Mouse (Mus musculus) spleen, postnatal 4 days (tissue): ENCODE results near the gene Gm364.

Source experiments
- DNase-seq, 2 experiments: peaks; one replicate each; pipeline ENCODE4 v3.0.0; 2022; ENCODE audit warnings: low spot score in 2 of 2

The Gm364 gene

GRCm38 (mm10) chrX:57408769-57409168, at the start of gene Gm364:
TSS of gene Gm364 (plus strand) at chrX:57409154.
- no peak for DNase-seq

GRCm38 (mm10) chrX:57359316-57359715, 49.6 kb upstream of the Gm364 start:
- DNase-seq: no peak

GRCm38 (mm10) chrX:57364891-57365569, 43.9 kb upstream of the Gm364 start:
- peak in 1 of 2 experiments; percentile 39 for DNase-seq

GRCm38 (mm10) chrX:57372965-57373364, 36.0 kb upstream of the Gm364 start:
- DNase-seq: no peak

GRCm38 (mm10) chrX:57373543-57373942, 35.4 kb upstream of the Gm364 start:
- no peak for DNase-seq

- no peak for DNase-seq
Observed at GRCm38 (mm10) chrX:57374029-57374428, 34.9 kb upstream of the Gm364 start.

DNA sequence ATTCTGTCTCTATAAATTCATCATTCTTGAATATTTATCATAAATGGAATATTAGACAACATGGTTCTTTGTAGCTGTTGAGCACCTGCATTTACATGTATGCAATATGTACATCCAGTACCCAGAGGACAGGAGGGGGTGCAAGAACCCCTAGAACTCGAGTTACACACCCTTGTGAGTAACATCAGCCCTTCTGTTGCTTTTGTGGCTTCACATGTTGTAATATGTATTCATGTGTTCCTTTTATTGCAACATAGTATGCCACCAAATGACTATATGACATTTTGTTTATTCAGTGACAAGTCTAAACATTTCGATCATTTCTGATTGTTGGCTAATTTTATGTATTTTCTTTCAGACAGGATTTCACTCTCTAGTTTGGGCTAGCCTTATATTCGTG, 31.9 kb upstream of the Gm364 start:
- DNase-seq: no peak

- DNase-seq: no peak
Observed at GRCm38 (mm10) chrX:57378579-57378978, 30.4 kb upstream of the Gm364 start.

- no peak for DNase-seq
Observed at GRCm38 (mm10) chrX:57380915-57381314, 28.0 kb upstream of the Gm364 start.

DNA sequence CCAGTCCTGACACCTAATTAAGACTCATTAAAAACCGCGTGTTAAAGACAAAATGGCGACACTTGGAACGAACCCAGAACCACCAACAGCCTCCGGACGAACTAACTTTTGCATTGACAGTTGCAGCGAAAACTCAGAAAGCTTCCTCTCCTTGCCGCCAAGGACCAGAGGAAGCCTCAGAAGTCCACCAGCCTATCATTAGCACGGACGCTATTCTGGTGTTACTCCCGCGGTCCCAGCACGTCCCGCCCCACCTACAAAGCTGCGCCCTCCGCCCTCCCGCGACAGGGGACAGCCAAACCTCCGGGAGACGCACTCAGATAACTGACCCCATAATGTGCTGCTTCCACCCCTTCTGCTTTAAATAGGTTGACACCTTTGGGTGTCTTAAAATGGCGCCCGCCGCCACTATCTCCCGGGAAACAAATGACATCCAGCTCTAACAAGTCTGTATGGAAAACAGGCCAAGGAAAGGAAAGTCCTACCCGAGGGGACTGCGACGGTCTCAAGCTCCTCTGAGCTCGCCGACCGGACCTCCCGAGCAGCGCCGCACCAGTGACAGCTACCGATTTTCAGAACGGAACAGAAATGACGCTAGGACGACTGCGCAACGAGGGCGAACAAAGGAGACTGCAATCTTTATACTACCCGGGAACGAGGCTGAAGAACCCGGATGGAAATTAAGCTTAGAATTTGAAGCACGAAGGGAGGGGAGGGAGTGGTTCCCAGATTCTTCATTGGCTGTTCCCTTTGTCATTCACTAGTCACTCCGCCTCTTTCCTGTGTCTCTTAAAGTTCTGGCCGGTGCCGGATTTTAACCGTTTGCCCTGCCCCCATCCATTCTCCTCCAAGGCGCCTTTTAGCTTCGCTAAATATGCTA, 16.3 kb upstream of the Gm364 start, which contains the start of gene Rbmx:
Rbmx (minus strand) TSS at position 670 of the 880 bp plus-strand sequence.
- peak; percentile 76 to 81 for DNase-seq

DNA sequence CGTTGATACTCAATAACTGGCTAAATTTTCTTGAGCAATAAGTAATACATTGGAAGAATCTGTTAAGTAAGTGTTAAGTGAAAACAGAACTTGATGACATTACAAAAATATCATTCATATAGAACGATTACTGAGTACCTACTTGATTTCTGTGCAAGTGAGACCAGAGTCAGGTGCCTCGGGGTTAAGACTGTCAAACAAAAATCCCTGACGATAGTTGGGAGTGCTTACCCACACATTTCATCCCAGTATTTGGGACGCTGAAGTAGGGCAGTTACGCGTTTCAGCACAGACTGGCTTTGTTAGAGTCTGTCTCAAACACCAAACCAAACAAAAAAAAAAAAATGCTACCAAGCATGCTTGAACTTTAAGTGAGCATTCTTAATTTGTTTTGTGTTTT, 15.5 kb upstream of the Gm364 start:
- no peak for DNase-seq

DNA sequence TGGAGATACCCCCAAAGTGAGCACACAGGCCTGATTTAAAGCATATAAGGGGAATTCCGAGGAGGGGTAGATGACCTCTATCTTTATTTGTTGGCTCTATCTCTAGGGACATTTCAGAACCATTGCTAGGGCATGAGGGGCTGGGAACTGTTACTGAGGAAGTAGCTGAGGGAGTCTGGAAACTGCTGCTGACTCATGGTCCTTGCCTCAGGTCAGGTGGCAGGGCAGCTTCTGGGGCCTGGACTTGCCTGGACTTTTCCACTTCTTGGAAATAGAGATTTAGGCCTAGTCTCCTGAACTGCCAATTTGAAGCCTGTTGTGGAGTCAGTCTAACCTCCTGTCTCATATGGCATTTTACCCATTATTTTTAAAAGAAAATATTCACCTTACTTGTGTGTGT, 7.6 kb upstream of the Gm364 start:
- DNase-seq: no peak

DNA sequence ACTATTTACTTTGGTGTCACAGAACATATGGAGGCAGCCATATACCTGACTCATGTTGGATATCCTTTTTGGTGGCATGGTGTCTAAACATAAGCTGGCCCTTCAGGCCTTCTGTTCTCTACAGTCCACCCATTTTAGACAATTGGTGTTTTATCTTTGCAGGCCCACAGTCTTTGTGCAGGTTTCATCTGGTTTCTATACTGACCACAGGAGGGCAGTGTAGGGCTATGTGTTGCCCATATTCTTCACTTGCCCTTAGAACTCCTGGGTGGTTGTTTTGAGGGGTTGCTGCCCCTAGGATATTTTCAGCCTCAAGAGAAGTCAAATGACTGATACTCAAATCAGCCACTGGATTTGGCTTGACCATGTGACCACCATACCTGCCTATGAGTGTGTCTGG, 5.3 kb upstream of the Gm364 start:
- DNase-seq: no peak

DNA sequence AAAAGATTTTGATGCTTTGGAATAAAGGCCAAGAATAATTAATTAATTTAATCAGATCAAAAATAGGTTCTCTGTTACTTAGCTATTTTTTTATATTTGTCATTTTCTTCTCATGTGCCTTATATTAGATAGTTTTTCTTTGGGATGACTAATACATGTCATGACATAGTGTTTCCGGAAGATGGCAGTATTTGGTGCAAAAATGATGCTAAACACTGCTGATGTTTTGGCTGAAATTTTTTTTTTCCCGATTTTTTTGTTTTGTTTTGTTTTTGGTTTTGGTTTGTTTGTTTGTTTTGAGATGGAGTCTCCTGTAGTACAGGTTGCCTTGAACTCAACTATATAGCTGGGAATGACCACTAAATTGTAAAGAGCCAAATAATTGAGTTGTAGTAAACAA, 22.7 kb downstream of the Gm364 start:
- no peak for DNase-seq

- DNase-seq: no peak
Observed at GRCm38 (mm10) chrX:57433897-57434296, 24.9 kb downstream of the Gm364 start.

DNA sequence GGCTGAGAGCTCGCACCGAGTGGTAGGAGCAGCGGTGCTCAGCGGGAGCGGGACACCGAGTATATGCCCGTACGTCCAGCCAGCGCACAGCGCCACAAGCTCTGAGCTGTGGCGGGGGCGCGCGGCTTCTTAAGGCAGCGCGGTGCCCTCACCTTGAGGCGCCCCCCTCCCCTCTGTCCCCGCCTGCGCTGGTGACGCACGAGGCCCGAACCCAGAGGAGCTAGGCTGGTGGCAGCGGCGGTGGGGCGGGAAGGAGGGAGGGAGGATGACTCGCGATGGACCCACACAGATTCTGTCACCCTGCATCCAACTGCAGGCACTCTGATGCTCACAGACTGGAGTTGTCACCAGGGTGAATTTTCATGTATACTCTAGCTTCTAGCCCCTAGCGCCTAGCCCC, 94.7 kb downstream of the Gm364 start, which contains the start of gene Gpr101:
Gpr101 (minus strand) TSS at position 124 of the 400 bp plus-strand sequence.
- DNase-seq: no peak

DNA sequence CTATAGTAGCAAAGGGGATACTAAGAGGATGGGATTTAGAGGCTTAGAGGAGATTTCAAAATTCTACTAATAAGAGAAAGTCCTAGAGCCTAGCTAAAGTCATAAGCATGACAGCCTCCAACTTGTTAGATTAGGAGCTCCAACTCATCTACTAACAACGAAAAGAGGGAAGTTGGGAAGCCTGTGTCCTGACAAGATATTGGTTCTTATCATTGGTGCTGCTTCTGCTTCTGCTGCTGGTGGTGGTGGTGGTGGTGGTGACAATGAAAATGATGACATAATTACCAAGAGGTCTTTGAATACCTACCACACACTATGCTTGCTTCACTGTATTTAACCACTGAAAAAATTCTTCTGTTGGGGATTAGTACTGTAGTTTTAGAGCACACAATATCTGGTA, 97.3 kb downstream of the Gm364 start:
- DNase-seq: no peak

DNA sequence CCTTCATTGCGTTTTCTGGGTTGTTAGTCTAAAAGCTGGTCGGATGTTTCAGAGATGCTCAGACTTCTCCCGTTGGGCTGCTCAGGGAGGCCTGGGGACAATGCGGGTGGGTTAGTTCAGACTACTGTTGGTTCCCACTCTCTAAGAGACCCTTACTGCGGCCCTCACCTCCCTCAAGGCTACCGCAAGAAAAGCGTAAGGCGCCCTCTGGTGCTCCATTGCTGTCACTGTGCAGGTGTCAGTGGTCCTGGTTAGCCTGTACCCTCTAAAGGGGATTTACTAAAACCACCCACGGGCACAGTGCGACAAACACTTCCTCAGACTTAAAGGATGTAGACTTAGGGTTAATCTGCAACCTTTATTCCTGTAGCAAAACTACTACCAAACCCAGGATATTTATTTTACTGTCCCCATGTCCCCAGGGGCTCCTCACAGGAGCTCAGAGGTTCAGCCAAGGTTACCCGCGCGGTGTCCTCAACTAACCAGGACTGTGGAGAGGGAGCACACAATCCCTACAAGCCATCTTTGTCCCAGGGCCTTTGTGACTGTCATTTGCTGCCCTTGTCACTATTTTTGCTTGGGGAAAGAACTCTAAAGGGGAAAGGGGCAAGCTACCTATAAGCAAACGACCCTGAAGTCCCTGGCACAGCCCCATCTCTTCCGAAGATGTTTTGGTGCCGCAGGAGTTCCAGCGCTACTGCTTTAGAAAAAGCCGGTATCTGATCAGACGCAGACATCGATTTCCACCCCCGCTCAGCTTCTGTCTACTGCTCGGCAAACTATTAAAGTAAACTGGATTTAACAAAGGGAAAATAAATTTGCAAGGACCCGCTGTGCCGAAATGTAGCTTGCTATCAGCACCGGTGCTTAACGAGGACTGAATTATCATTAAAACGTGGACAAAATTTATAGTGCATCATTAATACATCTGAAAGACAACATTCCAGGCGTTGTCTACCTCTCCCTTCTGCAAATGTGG, 112.5 kb downstream of the Gm364 start:
- no peak for DNase-seq
